Mouse (Mus musculus) bone marrow macrophage, adult 2 months (primary cell): ENCODE results near the gene Fkbp2.

Experiments
- CTCF ChIP-seq: IDR thresholded peaks from 2 replicates; pipeline ENCODE4 v1.5.1; 2012; ENCODE audit warnings: low read depth, mild to moderate bottlenecking, low read length, moderate library complexity
- POLR2A ChIP-seq: IDR thresholded peaks from 2 replicates; pipeline ENCODE4 v1.6.1; 2012; ENCODE audit warnings: mild to moderate bottlenecking, low read depth, low read length, borderline replicate concordance

DNA sequence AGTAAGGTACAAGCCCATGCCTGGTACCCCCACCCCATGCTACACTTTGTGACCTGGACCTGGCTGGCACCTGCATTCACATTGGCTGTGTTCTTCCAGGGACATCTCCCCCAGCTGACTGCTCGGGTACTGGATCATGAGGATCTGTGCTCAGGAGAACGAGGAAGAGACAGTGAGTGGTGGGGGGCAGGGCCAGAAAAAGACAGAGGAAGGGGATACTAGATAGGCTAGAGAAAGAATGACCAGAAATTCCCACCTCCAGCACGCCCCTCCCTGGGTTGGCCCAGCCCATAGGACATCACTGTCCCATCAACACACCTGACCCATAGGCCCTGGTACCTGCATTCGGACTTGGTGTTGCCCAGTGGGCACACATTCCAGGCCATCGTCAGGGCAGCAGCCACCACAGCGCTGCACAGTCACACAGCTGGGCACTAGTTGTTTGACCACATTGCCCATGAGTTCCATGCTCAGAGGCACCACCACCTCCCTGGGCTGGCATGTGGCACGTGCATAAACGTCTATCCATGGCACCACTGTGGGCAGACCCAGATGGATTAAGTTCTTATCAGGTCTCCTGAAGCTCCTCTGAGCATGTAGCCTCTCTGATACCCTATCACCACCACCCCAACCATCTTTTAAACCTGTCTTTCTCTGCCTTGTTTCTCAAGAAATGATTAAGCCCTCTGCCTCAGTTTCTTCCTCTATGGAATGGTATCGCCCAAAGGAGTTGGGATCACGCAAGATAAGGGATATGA lies 5.8 kb upstream of the Fkbp2 start:
- no peak for TF ChIP-seq CTCF
- no peak for TF ChIP-seq POLR2A
